Mouse (Mus musculus): Measurements from ENCODE around the gene Bicd1. TPM values are rescaled to one million over a fixed set of nuclear protein-coding genes. Genes with fewer than 3 reads are reported as not detected.

Bicd1 gene
- polyA plus RNA-seq, 1 experiment from 2014 or later: 42.0 TPM

- ATAC-seq (ENCODE audit: low FRiP score, low TSS enrichment): no peak
- H3K4me2 ChIP-seq (ENCODE audit: low read length): no peak overlapping the region
- H3K4me3 ChIP-seq (replicated peaks; ENCODE audit: low read depth, low read length): no peak overlapping the region
- no peaks in the 10 kb centered on the region for H3K4me1 ChIP-seq (ENCODE audit: control insufficient read depth, insufficient read depth, low read length)
- no peaks in the 10 kb centered on the region for H3K36me3 ChIP-seq (ENCODE audit: control insufficient read depth, insufficient read depth, low read length)
- no peak overlapping the region for H3K27ac ChIP-seq (replicated peaks; ENCODE audit: low read depth, low read length)
- DNase-seq: no peak
- no peak overlapping the region for H3K9ac ChIP-seq (replicated peaks; ENCODE audit: low read length)
- WGBS: 93% methylated on average over 7 of the region's 7 CpGs
- H3K9me3 ChIP-seq (ENCODE audit: control insufficient read depth, low read length): peaks cover 24% of the 10 kb centered on the region
- H3K27me3 ChIP-seq (ENCODE audit: control insufficient read depth, insufficient read depth, low read length): no peaks in the 10 kb centered on the region
Observed at GRCm38 (mm10) chr6:149585708-149586504, 177.2 kb downstream of the Bicd1 start.

Small RNA genes within 50 kb of the gene (microRNA-seq; reads per million reads assigned to microRNA genes)
- not detected for gene Gm24307

Other genes starting within 250 kb of the Bicd1 start
- gene Amn1, start 220.2 kb upstream of the Bicd1 start, polyA plus RNA-seq (2014; fragmentation: Nextera tagmentation; extraction: Ambion mirVana): 115 and 126 TPM in 2 replicates
- gene Resf1, start 99.5 kb upstream of the Bicd1 start, polyA plus RNA-seq (2014; fragmentation: Nextera tagmentation; extraction: Ambion mirVana): 30.4 and 39.0 TPM in 2 replicates

Measured in midbrain, embryonic 14.5 days (tissue).